ENCODE assay signal across 8 mouse cellular contexts in genomic region chr7:67954591-67955185, GRCm38 (mm10). TPM values are rescaled to one million over a fixed set of nuclear protein-coding genes. Genes with fewer than 3 reads are reported as not detected.
A peak's percentile ranks its signal among the peaks of the same experiment; 100 is the strongest.
DNase-seq lines count a peak whose midpoint lies in the region; ATAC-seq and TF ChIP-seq lines count a peak whose summit lies in the region.

No protein-coding gene starts in this region.

- no peak for ATAC-seq in neural tube, embryonic 14.5 days (ENCODE audit: low read depth)

- DNase-seq in layer of hippocampus, adult 2 months (ENCODE audit: low spot score in 2 of 2), result no peak
- no peak for DNase-seq in layer of hippocampus, postnatal 36 days
- no peak for DNase-seq in limb, embryonic 10.5 days (ENCODE audit: low spot score)
- DNase-seq in layer of hippocampus, postnatal 10 days (ENCODE audit: low spot score in 2 of 2), result no peak
- DNase-seq in right cerebral cortex, adult 2 months (ENCODE audit: low spot score in 2 of 2), result no peak
- DNase-seq in left cerebral cortex, postnatal 36 days (ENCODE audit: low spot score in 2 of 2), result no peak

- no peaks in the 10 kb centered on the region for H3K36me3 ChIP-seq in limb, embryonic 10.5 days
- no peaks in the 10 kb centered on the region for H3K36me3 ChIP-seq in neural tube, embryonic 14.5 days (ENCODE audit: control insufficient read depth, insufficient read depth, low read length)

- H3K9me3 ChIP-seq in limb, embryonic 10.5 days (replicated peaks), result no peaks in the 10 kb centered on the region
- H3K9me3 ChIP-seq in neural tube, embryonic 14.5 days (ENCODE audit: control insufficient read depth, low read length), result no peaks in the 10 kb centered on the region

- H3K27ac ChIP-seq in layer of hippocampus, adult 2 months, result peak overlapping the region; percentile 53
- H3K27ac ChIP-seq in embryonic fibroblast, embryonic 13.5 days (ENCODE audit: insufficient read depth, low read length), result peak overlapping the region; percentile 67
- peak overlapping the region; percentile 100 for H3K27ac ChIP-seq in limb, embryonic 10.5 days
- no peak overlapping the region for H3K27ac ChIP-seq in neural tube, embryonic 14.5 days (ENCODE audit: low read depth, low read length)

- H3K4me2 ChIP-seq in neural tube, embryonic 14.5 days (ENCODE audit: low read depth, low read length), result peak overlapping the region; percentile 100

- intact Hi-C loops in left cerebral cortex, postnatal 36 days (cut with DNase I), result loop anchor here (10.0 kb wide), 1 partner anchor 280 kb away; no protein-coding TSS in a partner anchor

- H3K4me3 ChIP-seq in layer of hippocampus, adult 2 months, result peak overlapping the region; percentile 89
- H3K4me3 ChIP-seq in embryonic fibroblast, embryonic 13.5 days (ENCODE audit: insufficient read depth, low read length), result peak overlapping the region; percentile 77
- peak overlapping the region; percentile 78 for H3K4me3 ChIP-seq in limb, embryonic 10.5 days
- peak overlapping the region; percentile 73 for H3K4me3 ChIP-seq in neural tube, embryonic 14.5 days (ENCODE audit: low read depth, low read length)

- H3K9ac ChIP-seq in neural tube, embryonic 14.5 days (replicated peaks; ENCODE audit: low read depth, low read length), result peak overlapping the region; percentile 94; the same call in 1 of the 2 replicates

- H3K27me3 ChIP-seq in limb, embryonic 10.5 days (ENCODE audit: low read depth, poor library complexity, severe bottlenecking), result no peaks in the 10 kb centered on the region
- no peaks in the 10 kb centered on the region for H3K27me3 ChIP-seq in neural tube, embryonic 14.5 days (ENCODE audit: control insufficient read depth, insufficient read depth, low read length)

- 8% methylated on average over 10 of the region's 10 CpGs for WGBS in limb, embryonic 10.5 days
- WGBS in neural tube, embryonic 14.5 days, result 4% methylated on average over 10 of the region's 10 CpGs

- peaks cover 19% of the 10 kb centered on the region; the same call in 1 of the 2 replicates for H3K4me1 ChIP-seq in embryonic fibroblast, embryonic 13.5 days (ENCODE audit: control insufficient read depth, insufficient read depth, low read length)
- peaks cover 59% of the 10 kb centered on the region for H3K4me1 ChIP-seq in limb, embryonic 10.5 days
- peaks cover 23% of the 10 kb centered on the region for H3K4me1 ChIP-seq in neural tube, embryonic 14.5 days (ENCODE audit: control insufficient read depth, insufficient read depth, low read length)

- TF ChIP-seq CTCF in layer of hippocampus, adult 2 months (conservative IDR thresholded peaks at IDR 0.05), result no peak
- no peak for TF ChIP-seq CTCF in embryonic fibroblast, embryonic 13.5 days (IDR thresholded peaks at IDR 0.05; ENCODE audit: borderline replicate concordance, insufficient read depth, low read length)

- no peak for TF ChIP-seq POLR2A in embryonic fibroblast, embryonic 13.5 days (IDR thresholded peaks at IDR 0.05; ENCODE audit: low read depth, low read length)

RNA-seq across cellular contexts. Expression of gene Igf1r, which starts 2.1 kb away (rescaled TPM):
- total RNA-seq in layer of hippocampus, adult 2 months (2021), result 10 to 100 TPM; 47.5 to 47.8 TPM
- total RNA-seq in layer of hippocampus, postnatal 36 days (2021), result 10 to 100 TPM; 37.4 to 41.9 TPM
- 65.4 and 81.6 TPM in 2 replicates for polyA plus RNA-seq in embryonic fibroblast, embryonic 13.5 days (2011; ENCODE audit: insufficient read length, low read depth, missing spikeins)
- polyA plus RNA-seq in limb, embryonic 10.5 days (2016; fragmentation: Nextera tagmentation; extraction: Ambion mirVana), result 21.8 and 27.9 TPM in 2 replicates
- 21.8 and 28.5 TPM in 2 replicates for polyA plus RNA-seq in neural tube, embryonic 14.5 days (2014; fragmentation: Nextera tagmentation; extraction: Ambion mirVana)
- 10 to 100 TPM; 34.3 to 34.5 TPM for total RNA-seq in layer of hippocampus, postnatal 10 days (2021)
- total RNA-seq in left cerebral cortex, postnatal 36 days (2021), result 10 to 100 TPM; 38.4 to 62.0 TPM
